Mouse (Mus musculus): ENCODE data around the gene Ttbk1.

The Ttbk1 gene

DNA sequence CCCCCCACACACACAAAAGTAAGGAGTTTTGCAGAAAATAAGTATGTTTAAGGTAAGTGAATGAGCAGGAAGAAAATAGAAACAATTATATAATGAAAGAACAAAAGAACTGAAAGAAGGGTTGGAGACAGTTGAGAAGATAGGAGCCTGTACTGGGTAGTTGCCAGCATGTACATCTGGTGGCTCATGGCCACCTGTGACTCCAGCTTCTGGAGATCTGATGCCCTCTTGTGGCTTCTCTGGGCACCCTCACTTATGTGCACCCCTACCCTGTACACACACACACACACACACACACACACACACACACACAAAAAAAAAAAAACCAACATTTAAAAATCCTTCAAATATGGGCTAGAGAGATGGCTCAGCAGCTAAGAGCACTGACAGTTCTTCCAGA is 67.8 kb downstream of the Ttbk1 start:
- DNase-seq (ENCODE audit: low spot score in 2 of 2) = no peak

DNA sequence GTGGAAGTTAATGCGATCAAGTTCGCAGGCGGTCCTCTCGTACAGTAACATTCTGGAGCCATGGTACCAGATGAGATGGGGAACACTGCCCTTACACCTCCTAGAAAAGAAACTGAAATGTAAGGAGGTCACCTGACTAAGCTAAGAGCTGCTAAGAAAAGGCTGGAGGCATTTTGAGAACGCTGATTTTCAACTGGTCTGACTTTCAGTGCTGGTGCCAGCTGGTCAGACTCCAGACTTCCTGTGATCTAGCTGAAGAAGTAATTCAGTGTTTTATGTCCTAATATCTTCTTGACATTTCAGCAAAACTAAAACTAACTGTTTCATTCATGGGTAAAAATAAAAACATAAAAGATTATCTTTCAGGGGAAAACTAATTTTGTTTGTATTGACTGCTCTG is 68.8 kb downstream of the Ttbk1 start:
- DNase-seq (ENCODE audit: low spot score in 2 of 2) = no peak

DNA sequence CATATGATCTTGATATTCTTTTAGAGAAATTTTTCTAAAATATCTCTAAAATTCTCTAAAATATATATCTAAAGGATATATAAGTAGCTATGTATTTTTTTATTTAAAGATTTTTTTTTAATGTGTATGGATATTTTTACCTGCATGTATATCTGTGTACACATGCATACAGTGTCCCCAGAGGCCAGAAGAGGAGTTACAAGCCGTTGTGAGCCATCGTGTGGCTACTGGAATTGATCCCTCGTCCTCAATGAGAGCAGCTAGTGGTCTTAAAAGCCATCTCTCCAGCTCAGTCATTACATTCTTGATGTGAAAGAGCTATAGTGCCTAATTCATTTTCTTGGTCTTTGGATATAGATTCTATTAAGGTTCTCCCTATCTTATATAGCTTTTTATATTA is 79.0 kb downstream of the Ttbk1 start:
- no peak for DNase-seq (ENCODE audit: low spot score in 2 of 2)

DNA sequence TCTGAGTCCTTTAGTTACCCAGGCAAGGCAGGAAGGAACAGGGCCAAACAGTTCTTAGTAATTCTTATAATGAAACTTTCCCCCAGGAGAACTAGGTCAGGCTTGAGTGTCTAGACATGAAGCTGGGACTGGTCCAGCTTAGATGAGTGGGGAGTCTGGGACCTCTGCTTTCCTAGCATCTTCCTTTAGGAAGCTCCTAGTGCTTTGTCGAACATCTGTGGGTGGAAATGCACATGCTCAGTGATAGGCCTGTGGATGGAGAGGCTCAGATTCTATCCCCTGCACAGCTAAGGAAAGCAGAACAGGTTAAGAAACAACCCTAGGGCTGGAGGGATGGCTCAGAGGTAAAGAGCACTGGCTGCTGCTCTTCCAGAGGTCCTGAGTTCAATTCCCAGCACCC is 92.8 kb downstream of the Ttbk1 start:
- DNase-seq (ENCODE audit: low spot score in 2 of 2) = no peak

DNA sequence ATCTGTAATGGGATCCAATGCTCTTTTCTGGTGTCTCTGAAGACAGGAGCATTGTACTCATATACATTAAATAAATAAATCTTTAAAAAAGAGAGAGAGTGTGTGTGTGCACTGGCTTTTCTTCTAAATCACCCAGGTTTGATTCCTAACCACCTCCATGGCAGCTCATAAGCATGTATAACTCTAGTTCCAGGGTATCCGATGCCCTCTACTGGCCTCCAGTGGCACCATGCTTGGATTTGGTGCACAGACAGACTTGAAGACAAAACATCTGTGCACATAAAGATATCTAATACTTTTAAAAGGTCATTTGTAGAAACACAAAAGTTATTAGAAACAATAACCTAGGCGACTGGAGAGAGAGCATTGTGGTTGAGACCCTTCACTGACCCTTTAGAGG is 94.5 kb downstream of the Ttbk1 start:
- DNase-seq (ENCODE audit: low spot score in 2 of 2) = peak in 1 of 2 experiments; percentile 32

All from spleen, postnatal 4 days (tissue).